Mouse (Mus musculus) heart, postnatal 14 days (tissue): ENCODE results near the gene Best3. TPM values are rescaled to one million over a fixed set of nuclear protein-coding genes. Genes with fewer than 3 reads are reported as not detected.

Experiments
- total RNA-seq, 2 experiments: library from RNA; stranded (reverse); gene quantifications; 2 replicates each; pipeline ENCODE4 v1.2.3; 2021

The Best3 gene
- total RNA-seq, 2 experiments from 2014 or later = 2.5 TPM

Other genes with a start within 250 kb of the Best3 start
- gene Myrfl, start 89.4 kb upstream of the Best3 start, total RNA-seq = under 1 TPM; 0.72 to 0.76 TPM
- 10 to 100 TPM; 78.8 to 87.1 TPM for gene Rab3ip, start 35.5 kb upstream of the Best3 start, total RNA-seq
- gene Gm10271, start 13.7 kb upstream of the Best3 start, total RNA-seq = not detected
- gene Lrrc10, start 59.0 kb downstream of the Best3 start, total RNA-seq = 100 to 1,000 TPM; 247 to 264 TPM
- gene Cct2, start 77.5 kb downstream of the Best3 start, total RNA-seq = 100 to 1,000 TPM; 121 to 137 TPM
- 10 to 100 TPM; 17.9 to 19.5 TPM for gene Frs2, start 162.2 kb downstream of the Best3 start, total RNA-seq
- gene Yeats4, start 238.2 kb downstream of the Best3 start, total RNA-seq = 10 to 100 TPM; 28.0 to 28.8 TPM